Mouse (Mus musculus) urinary bladder, postnatal 14 days (tissue): Measurements from ENCODE around the gene Pth2.

Experiments
- DNase-seq: peaks from one replicate; pipeline ENCODE4 v3.0.0; 2021; ENCODE audit warnings: low spot score

Gene Pth2

GRCm38 (mm10) chr7:45153586-45153985 lies 27.2 kb upstream of the Pth2 start:
- no peak for DNase-seq

- peak; percentile 98 for DNase-seq
Observed at GRCm38 (mm10) chr7:45154096-45154992, 26.5 kb upstream of the Pth2 start, which contains the start of the genes Pih1d1 and Aldh16a1. Pih1d1 (plus strand) TSS chr7:45154303. Aldh16a1 (minus strand) TSS chr7:45154584.

- peak; percentile 65 for DNase-seq
Observed at GRCm38 (mm10) chr7:45154993-45155514, 25.7 kb upstream of the Pth2 start.

GRCm38 (mm10) chr7:45155590-45155989 lies 25.2 kb upstream of the Pth2 start:
- no peak for DNase-seq

- DNase-seq = no peak
Observed at GRCm38 (mm10) chr7:45156206-45156605, 24.6 kb upstream of the Pth2 start.

- no peak for DNase-seq
Observed at GRCm38 (mm10) chr7:45157459-45157858, 23.3 kb upstream of the Pth2 start.

GRCm38 (mm10) chr7:45158991-45159390 lies 21.8 kb upstream of the Pth2 start:
- no peak for DNase-seq

GRCm38 (mm10) chr7:45160316-45160800 lies 20.4 kb upstream of the Pth2 start:
- DNase-seq = no peak

- no peak for DNase-seq
Observed at GRCm38 (mm10) chr7:45160866-45161265, 19.9 kb upstream of the Pth2 start.

- DNase-seq = peak; percentile 90
Observed at GRCm38 (mm10) chr7:45161612-45162473, 19.0 kb upstream of the Pth2 start.

GRCm38 (mm10) chr7:45162551-45162950 lies 18.2 kb upstream of the Pth2 start:
- no peak for DNase-seq

GRCm38 (mm10) chr7:45162996-45163615 lies 17.7 kb upstream of the Pth2 start:
- no peak for DNase-seq

GRCm38 (mm10) chr7:45163735-45164490 lies 16.9 kb upstream of the Pth2 start, which contains the start of gene Slc17a7:
Slc17a7 (plus strand) TSS chr7:45163949.
- peak; percentile 38 for DNase-seq

GRCm38 (mm10) chr7:45164833-45165232 lies 16.0 kb upstream of the Pth2 start:
- no peak for DNase-seq

GRCm38 (mm10) chr7:45165701-45166100 lies 15.1 kb upstream of the Pth2 start:
- DNase-seq = no peak

GRCm38 (mm10) chr7:45166950-45167401 lies 13.8 kb upstream of the Pth2 start:
- DNase-seq = no peak

GRCm38 (mm10) chr7:45167761-45168445 lies 12.9 kb upstream of the Pth2 start:
- no peak for DNase-seq

GRCm38 (mm10) chr7:45168656-45169055 lies 12.1 kb upstream of the Pth2 start:
- DNase-seq = no peak

GRCm38 (mm10) chr7:45169495-45169894 lies 11.3 kb upstream of the Pth2 start:
- DNase-seq = no peak

- DNase-seq = no peak
Observed at GRCm38 (mm10) chr7:45172974-45173373, 7.8 kb upstream of the Pth2 start.
